Mouse (Mus musculus): ENCODE results near the gene Eloa.
"Not testable (repeated sequence)": the region's sequence is repeated elsewhere in the genome, so short reads cannot be mapped to it uniquely, and the experiment has no call there.

The Eloa gene

GRCm38 (mm10) chr4:135985193-135985592 is 36.4 kb downstream of the Eloa start:
- in situ Hi-C loops (cut with MboI, MseI), result no loop called here

- in situ Hi-C loops (cut with MboI, MseI), result no loop called here
Measured at GRCm38 (mm10) chr4:135984556-135984955, 37.0 kb downstream of the Eloa start.

DNA sequence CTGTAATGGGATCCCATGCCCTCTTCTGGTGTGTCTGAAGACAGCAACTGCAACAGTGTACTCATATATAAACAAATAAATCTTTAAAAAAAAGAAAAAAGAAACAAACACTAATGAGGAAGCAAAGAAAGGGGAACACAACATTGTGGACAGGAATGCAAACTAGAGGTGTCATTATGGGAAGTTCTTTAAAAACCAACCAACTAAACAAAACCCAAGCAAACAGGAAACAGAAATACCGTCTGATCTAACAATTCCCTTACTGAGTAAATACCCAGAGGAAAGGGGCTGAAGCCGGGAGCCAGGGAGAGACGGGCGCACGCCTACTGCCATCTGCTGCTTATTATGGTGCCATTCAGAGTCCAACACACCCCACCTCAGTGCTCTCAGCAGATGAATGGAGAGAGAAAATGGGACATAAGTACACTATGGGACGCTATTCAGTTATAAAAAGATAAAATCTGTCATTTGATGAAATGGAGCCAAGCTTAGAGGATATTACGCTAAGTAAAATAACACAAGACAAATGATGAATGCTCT is 40.0 kb downstream of the Eloa start:
- in situ Hi-C loops (cut with MboI, MseI), result no loop called here

GRCm38 (mm10) chr4:135980223-135980622 is 41.3 kb downstream of the Eloa start:
- in situ Hi-C loops (cut with MboI, MseI), result not testable (repeated sequence)

DNA sequence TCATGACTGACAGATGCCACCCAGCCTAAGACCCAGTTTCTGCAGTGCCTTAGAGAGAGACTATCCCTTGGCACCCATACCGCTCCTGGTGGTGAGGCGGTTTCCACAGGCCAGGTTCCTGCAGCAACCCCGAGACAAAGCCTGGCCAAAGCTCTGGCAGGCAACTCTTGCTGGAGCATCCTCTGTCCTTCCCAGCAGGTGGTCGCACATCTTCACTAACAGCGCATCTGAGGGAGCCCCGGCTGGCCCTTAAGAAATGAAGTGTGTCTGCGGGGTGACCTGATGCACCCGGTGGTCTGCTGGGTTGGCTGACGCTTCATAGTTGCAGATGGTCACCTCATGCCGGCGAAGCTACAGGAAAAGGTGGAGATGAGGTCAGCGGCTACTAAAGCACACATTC is 45.4 kb downstream of the Eloa start:
- in situ Hi-C loops (cut with MboI, MseI), result loop anchor here (10.0 kb wide), 1 partner anchor 69 kb away; no protein-coding TSS in a partner anchor

GRCm38 (mm10) chr4:135972911-135973811 is 48.4 kb downstream of the Eloa start:
- in situ Hi-C loops (cut with MboI, MseI), result loop anchor here (10.0 to 25.0 kb wide), 2 partner anchors 72 to 1889 kb away; partner anchors contain the start of gene Ece1

DNA sequence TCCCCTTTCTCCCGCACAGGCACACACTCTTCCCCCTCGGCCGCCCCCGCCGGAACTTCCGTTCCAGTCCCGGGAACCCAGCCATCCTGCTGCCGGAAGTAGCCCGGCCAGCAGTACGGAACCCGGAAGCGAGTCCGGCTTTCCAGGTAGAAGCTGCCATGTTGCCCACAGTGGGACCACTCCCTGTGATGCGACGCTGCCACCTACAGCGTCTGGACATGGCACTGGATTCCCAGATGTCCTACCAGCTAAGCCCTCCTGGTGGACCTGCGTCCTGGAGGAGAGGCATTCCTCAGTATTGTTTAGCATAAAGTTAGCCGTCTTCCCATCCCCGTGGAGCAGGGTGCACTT is 49.0 kb downstream of the Eloa start, which contains the start of gene Lypla2:
Gene Lypla2, minus strand, starts transcription at position 71 of the 351 bp plus-strand sequence.
- in situ Hi-C loops (cut with MboI, MseI), result loop anchor here (10.0 to 25.0 kb wide), 2 partner anchors 72 to 1890 kb away; partner anchors contain the start of gene Ece1

- in situ Hi-C loops (cut with MboI, MseI), result loop anchor here (10.0 to 25.0 kb wide), 2 partner anchors 73 to 1890 kb away; partner anchors contain the start of gene Ece1
Measured at GRCm38 (mm10) chr4:135971805-135972555, 49.6 kb downstream of the Eloa start.

DNA sequence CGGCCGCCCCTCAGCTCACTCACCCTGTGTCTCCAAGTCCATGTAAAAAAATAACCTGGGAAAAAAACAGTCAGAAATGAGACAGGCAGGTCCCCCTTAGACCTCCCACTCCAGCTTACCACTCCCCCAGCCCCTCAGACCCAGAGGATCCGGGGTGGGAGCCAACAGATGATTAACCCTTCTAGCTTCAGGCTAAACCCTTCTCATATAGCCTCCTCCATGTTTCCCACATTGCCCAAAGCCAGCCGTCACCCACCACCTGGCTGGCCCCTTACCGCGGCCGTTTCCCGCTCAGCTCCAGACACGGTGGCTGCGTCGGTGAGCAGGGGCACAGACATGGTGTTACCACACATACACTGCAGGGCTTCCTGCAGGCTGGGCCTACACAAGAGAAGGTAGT is 51.0 kb downstream of the Eloa start:
- in situ Hi-C loops (cut with MboI, MseI), result loop anchor here (10.0 to 25.0 kb wide), 2 partner anchors 74 to 1892 kb away; partner anchors contain the start of gene Ece1

GRCm38 (mm10) chr4:135969070-135969750 is 52.4 kb downstream of the Eloa start:
- in situ Hi-C loops (cut with MboI, MseI), result loop anchor here (5.0 to 25.0 kb wide), 2 partner anchors 188 to 1893 kb away; partner anchors contain the start of gene Ece1

DNA sequence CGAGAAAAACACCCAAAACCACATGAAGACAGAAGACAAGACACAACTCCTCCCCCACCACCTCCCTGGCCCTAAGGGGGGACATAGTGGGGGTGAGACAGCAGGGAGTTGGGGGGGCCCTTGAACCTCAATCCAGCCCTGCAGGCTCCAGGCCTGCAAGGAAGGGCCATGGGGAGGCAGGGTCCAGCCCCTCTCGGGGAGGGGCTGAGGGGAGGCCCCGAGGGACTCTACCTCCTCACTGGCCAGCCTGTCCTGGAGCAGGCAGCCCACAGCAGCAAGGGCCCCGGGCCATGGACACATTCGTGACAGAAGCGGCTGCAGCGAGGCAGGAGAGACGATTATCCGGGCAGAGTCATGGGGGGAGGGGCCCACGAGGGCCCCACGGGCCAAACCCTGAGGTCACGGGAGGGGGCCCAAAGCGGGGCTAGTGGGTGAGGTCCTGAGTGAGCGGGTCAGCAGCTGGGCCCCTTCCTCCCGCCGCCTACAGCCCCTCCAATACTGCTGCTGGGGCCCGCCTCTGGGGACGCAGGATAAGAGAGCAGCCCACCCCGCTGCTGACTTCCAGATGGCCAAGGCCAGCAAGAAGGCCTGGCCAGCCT is 53.2 kb downstream of the Eloa start:
- in situ Hi-C loops (cut with MboI, MseI), result loop anchor here (5.0 to 25.0 kb wide), 2 partner anchors 189 to 1894 kb away; partner anchors contain the start of gene Ece1

DNA sequence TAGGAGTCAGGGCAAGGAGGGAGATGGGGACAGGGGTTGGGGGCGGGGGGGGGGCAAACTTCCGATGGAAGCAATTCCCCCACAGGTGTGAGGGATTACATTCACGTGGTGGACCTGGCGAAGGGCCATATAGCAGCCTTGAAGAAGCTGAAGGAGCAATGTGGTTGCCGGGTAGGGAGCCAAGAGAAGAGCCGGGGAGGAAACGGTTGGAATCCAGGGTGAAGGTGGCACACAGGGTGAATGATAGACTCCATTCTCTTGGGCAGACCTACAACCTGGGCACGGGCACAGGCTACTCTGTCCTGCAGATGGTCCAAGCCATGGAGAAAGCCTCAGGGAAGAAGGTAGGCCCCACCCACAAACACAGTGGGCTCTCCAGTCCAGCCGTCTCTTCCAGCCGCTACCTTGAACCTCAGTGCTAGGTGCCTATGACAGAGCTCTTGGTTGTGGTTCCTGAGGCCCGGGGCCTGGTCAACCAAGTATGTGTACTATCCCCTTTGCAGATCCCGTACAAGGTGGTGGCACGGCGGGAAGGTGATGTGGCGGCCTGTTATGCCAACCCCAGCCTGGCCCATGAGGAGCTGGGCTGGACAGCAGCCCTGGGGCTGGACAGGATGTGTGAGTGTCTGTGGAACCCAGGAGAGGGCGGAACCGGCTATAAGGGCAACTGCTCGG is 54.3 kb downstream of the Eloa start:
- in situ Hi-C loops (cut with MboI, MseI), result loop anchor here (5.0 to 25.0 kb wide), 2 partner anchors 190 to 1895 kb away; partner anchors contain the start of gene Ece1

DNA sequence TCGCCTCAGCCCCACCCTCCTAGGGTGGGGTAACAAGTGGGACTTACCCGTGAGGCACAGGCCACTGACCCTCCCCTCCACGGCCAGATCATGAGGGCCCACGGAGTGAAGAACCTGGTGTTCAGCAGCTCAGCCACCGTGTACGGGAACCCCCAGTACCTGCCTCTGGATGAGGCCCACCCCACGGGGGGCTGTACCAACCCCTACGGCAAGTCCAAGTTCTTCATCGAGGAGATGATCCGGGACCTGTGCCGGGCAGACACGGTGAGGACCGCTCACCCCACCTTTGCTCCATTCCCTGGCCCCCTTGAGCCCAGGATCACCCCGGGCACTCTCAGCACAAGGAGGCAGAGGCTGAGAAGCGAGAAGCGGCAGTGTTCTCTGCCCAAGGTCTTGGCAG is 55.3 kb downstream of the Eloa start:
- in situ Hi-C loops (cut with MboI, MseI), result loop anchor here (5.0 to 25.0 kb wide), 2 partner anchors 191 to 1896 kb away; partner anchors contain the start of gene Ece1

DNA sequence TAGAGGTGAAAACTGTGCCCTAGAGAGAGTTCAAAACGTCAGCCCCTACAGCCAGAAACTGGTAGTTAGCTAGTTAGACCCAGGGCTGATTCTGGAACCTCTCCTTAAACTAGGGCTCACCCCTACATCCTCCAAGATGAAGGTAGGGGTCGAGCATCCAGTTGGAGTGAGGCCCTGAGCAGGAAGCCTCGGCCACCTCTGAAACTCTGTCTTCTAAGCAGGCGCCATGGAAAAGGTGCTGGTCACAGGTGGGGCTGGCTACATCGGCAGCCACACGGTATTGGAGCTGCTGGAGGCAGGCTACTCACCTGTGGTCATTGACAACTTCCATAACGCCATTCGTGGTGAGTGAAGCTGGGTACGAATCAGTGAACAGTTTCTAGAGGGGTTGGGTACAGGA is 56.5 kb downstream of the Eloa start:
- in situ Hi-C loops (cut with MboI, MseI), result loop anchor here (5.0 to 25.0 kb wide), 2 partner anchors 192 to 1897 kb away; partner anchors contain the start of gene Ece1

- in situ Hi-C loops (cut with MboI, MseI), result loop anchor here (25.0 kb wide), 1 partner anchor 1898 kb away; the partner anchor contains the start of gene Ece1
Measured at GRCm38 (mm10) chr4:135964426-135964825, 57.1 kb downstream of the Eloa start.

DNA sequence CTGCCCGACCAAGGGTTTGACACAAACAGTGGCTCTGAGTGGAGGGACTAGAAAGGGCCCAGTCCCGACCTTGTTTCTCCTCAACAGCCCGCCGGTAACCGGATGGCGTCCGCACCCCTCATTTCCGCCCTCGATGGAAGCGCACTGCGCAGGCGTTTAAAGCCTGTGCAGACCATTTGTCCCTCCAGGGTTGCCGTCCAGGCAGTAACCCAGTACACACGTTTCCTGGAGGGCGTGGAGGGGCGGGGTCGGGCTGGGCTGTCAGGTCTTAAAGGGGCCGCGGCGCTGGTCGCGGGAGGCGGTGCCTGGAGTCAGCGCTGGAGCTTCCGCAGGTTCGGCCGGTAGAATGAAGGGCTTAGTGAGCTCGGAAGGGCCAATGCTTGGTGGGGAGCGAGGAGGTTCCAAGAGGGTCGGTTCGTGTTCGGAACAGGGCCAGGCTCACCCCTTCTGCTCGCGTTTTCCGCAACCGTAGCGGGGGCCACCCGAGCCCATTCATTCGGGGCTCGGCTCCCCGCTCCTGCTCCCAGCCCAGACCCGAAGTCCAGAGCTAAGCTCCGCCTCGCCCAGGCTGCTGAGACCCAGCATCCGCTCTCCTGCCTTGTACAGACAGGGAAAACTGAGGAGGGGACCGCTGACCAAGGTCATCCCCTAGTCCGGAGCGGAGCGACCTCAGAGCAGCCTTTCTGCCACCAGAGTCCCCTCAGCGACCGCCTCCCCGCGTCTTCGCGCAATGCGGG is 57.9 kb downstream of the Eloa start, which contains the start of gene Gale:
Gene Gale, plus strand, starts transcription at position 271 of the 737 bp plus-strand sequence.
- in situ Hi-C loops (cut with MboI, MseI), result loop anchor here (25.0 kb wide), 1 partner anchor 1899 kb away; the partner anchor contains the start of gene Ece1

DNA sequence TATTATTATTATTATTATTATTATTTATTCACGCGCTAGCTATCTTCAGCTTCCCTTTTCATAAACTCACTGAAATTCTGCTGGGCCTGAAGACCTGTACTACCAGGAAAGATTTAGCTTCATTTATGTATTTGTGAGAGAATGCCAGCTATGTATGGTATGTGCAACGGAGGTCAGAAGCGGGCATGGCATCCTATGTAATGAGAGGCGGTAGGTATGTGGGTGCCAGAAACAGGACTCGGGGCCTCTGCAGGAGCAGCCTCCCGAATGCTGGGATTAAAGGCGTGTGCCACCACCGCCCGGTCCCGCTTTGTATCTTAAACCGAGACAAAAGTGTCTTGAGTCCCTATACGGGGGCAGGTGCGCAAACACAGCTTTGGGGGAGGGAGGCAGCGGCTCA is 58.6 kb downstream of the Eloa start:
- in situ Hi-C loops (cut with MboI, MseI), result loop anchor here (25.0 kb wide), 1 partner anchor 1899 kb away; the partner anchor contains the start of gene Ece1

GRCm38 (mm10) chr4:135962198-135962597 is 59.4 kb downstream of the Eloa start:
- in situ Hi-C loops (cut with MboI, MseI), result loop anchor here (25.0 kb wide), 1 partner anchor 1900 kb away; the partner anchor contains the start of gene Ece1

GRCm38 (mm10) chr4:135961709-135962108 is 59.9 kb downstream of the Eloa start:
- in situ Hi-C loops (cut with MboI, MseI), result loop anchor here (25.0 kb wide), 1 partner anchor 1901 kb away; the partner anchor contains the start of gene Ece1

Data from T-helper 2 cell (primary cell).